Mouse (Mus musculus): ENCODE data around the gene Kbtbd4. TPM values are rescaled to one million over a fixed set of nuclear protein-coding genes. Genes with fewer than 3 reads are reported as not detected.

Kbtbd4 gene
- total RNA-seq (2021): 10 to 100 TPM; 12.9 to 14.5 TPM
- long read RNA-seq, experiment 1, transcript Kbtbd4-201 (4 exons, 2,437 nt): major isoform, 8 of 12 reads
- long read RNA-seq, experiment 1, partial matches to known transcripts: 0 of 12 reads
- long read RNA-seq, experiment 1, other reads (novel, unspliced or antisense): 3 of 12 reads
- long read RNA-seq, experiment 2, transcript Kbtbd4-201 (4 exons, 2,437 nt): major isoform, 10 of 14 reads
- long read RNA-seq, experiment 2, partial matches to known transcripts: 0 of 14 reads
- long read RNA-seq, experiment 2, other reads (novel, unspliced or antisense): 1 of 14 reads

GRCm38 (mm10) chr2:90904076-90904855 is at the start of gene Kbtbd4, which contains the start of gene Ndufs3:
Gene Kbtbd4 (plus strand): TSS chr2:90904740.
Gene Ndufs3 (minus strand): TSS chr2:90904827.
- intact Hi-C loops (cut with DNase I; ENCODE audit: low total_unique reads): loop anchor here (5.0 kb wide), 1 partner anchor 37 kb away; no protein-coding TSS in a partner anchor
- DNase-seq: peak; percentile 87

GRCm38 (mm10) chr2:90861486-90861885 is 43.1 kb upstream of the Kbtbd4 start:
- DNase-seq: no peak
- intact Hi-C loops (cut with DNase I; ENCODE audit: low total_unique reads): no loop called here

- intact Hi-C loops (cut with DNase I; ENCODE audit: low total_unique reads): loop anchor here (2.0 kb wide), 1 partner anchor 25 kb away; no protein-coding TSS in a partner anchor
- DNase-seq: no peak
These were observed 40.4 kb upstream of the Kbtbd4 start for GRCm38 (mm10) chr2:90864184-90864583.

- intact Hi-C loops (cut with DNase I; ENCODE audit: low total_unique reads): loop anchor here (5.0 kb wide), 2 partner anchors 36 to 196 kb away; partner anchors contain the start of genes Kbtbd4 and Ndufs3
- DNase-seq: peak; percentile 84
These were observed 38.0 kb upstream of the Kbtbd4 start for GRCm38 (mm10) chr2:90866524-90866923.

GRCm38 (mm10) chr2:90870136-90870601 is 34.4 kb upstream of the Kbtbd4 start:
- no peak for DNase-seq
- intact Hi-C loops (cut with DNase I; ENCODE audit: low total_unique reads): no loop called here

GRCm38 (mm10) chr2:90871180-90871961 is 33.2 kb upstream of the Kbtbd4 start:
- DNase-seq: peak; percentile 41
- intact Hi-C loops (cut with DNase I; ENCODE audit: low total_unique reads): no loop called here

- DNase-seq: no peak
- intact Hi-C loops (cut with DNase I; ENCODE audit: low total_unique reads): no loop called here
These were observed 30.5 kb upstream of the Kbtbd4 start for GRCm38 (mm10) chr2:90874025-90874424.

- intact Hi-C loops (cut with DNase I; ENCODE audit: low total_unique reads): no loop called here
- DNase-seq: no peak
These were observed 29.3 kb upstream of the Kbtbd4 start for GRCm38 (mm10) chr2:90875239-90875638.

GRCm38 (mm10) chr2:90877584-90878259 is 26.8 kb upstream of the Kbtbd4 start:
- DNase-seq: no peak
- intact Hi-C loops (cut with DNase I; ENCODE audit: low total_unique reads): no loop called here

GRCm38 (mm10) chr2:90879419-90879818 is 25.1 kb upstream of the Kbtbd4 start:
- intact Hi-C loops (cut with DNase I; ENCODE audit: low total_unique reads): no loop called here
- DNase-seq: no peak

GRCm38 (mm10) chr2:90880144-90880785 is 24.3 kb upstream of the Kbtbd4 start:
- intact Hi-C loops (cut with DNase I; ENCODE audit: low total_unique reads): no loop called here
- no peak for DNase-seq

- DNase-seq: no peak
- intact Hi-C loops (cut with DNase I; ENCODE audit: low total_unique reads): no loop called here
These were observed 22.7 kb upstream of the Kbtbd4 start for GRCm38 (mm10) chr2:90881824-90882223.

- no peak for DNase-seq
- intact Hi-C loops (cut with DNase I; ENCODE audit: low total_unique reads): no loop called here
These were observed 19.1 kb upstream of the Kbtbd4 start, which contains the start of gene C1qtnf4 for GRCm38 (mm10) chr2:90885218-90886041. Gene C1qtnf4 (plus strand): TSS chr2:90885860.

GRCm38 (mm10) chr2:90886436-90886835 is 18.1 kb upstream of the Kbtbd4 start:
- intact Hi-C loops (cut with DNase I; ENCODE audit: low total_unique reads): no loop called here

GRCm38 (mm10) chr2:90887627-90888026 is 16.9 kb upstream of the Kbtbd4 start:
- intact Hi-C loops (cut with DNase I; ENCODE audit: low total_unique reads): loop anchor here (2.0 kb wide), 1 partner anchor 23 kb away; no protein-coding TSS in a partner anchor

More at GRCm38 (mm10) chr2:90886436-90886835, 18.1 kb upstream of the Kbtbd4 start:
- DNase-seq: no peak

GRCm38 (mm10) chr2:90889550-90890548 is 14.7 kb upstream of the Kbtbd4 start:
- DNase-seq: peak; percentile 44

More at GRCm38 (mm10) chr2:90887627-90888026, 16.9 kb upstream of the Kbtbd4 start:
- no peak for DNase-seq

More at GRCm38 (mm10) chr2:90889550-90890548, 14.7 kb upstream of the Kbtbd4 start:
- intact Hi-C loops (cut with DNase I; ENCODE audit: low total_unique reads): loop anchor here (2.0 kb wide), 1 partner anchor 25 kb away; no protein-coding TSS in a partner anchor

Data from gastrocnemius, postnatal 14 days (tissue).